Mouse (Mus musculus): ENCODE results near the gene Papln. TPM values are rescaled to one million over a fixed set of nuclear protein-coding genes. Genes with fewer than 3 reads are reported as not detected.

Gene Papln
- polyA plus RNA-seq, 1 experiment from 2014 or later = 2.1 TPM

DNA sequence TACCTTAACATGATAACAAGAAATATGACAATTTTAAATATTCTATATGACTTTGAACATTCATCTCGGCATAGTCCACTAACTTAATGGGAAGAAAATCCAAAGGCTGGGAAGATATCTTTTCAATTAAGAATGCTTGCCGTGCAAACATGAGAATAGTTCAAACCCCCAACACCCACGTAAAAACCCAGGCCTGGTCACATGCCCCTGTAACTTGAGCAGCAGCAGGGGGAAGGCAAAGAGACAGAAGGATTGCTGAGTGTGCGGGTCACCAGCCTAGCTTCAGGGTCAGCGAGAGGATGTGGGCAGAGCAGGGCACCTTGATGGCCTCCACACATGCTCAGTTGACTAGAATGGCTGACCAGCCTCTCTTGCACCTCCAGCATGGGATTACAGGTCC is 21.7 kb upstream of the Papln start:
- no peak overlapping the region for H3K9ac ChIP-seq (ENCODE audit: low read length)
- H3K27me3 ChIP-seq (ENCODE audit: control insufficient read depth, insufficient read depth, low read length) = no peaks in the 10 kb centered on the region
- no peaks in the 10 kb centered on the region for H3K9me3 ChIP-seq (ENCODE audit: control insufficient read depth, low read length)
- no peak overlapping the region for H3K4me3 ChIP-seq (ENCODE audit: low read depth, low read length)
- TF ChIP-seq CTCF (IDR thresholded peaks at IDR 0.05; ENCODE audit: low read depth) (no peak), EP300 (optimal IDR thresholded peaks at IDR 0.05) (no peak)
- no peak for DNase-seq (ENCODE audit: low spot score)
- no peaks in the 10 kb centered on the region for H3K4me1 ChIP-seq (replicated peaks; ENCODE audit: control insufficient read depth, insufficient read depth)
- no peak overlapping the region for H3K27ac ChIP-seq (replicated peaks)
- H3K4me2 ChIP-seq (replicated peaks; ENCODE audit: low read depth) = no peak overlapping the region
- 56% methylated on average over 5 of the region's 5 CpGs for WGBS
- no peaks in the 10 kb centered on the region for H3K36me3 ChIP-seq (ENCODE audit: control insufficient read depth, insufficient read depth, low read length)
- ATAC-seq (ENCODE audit: low FRiP score, low TSS enrichment) = no peak

DNA sequence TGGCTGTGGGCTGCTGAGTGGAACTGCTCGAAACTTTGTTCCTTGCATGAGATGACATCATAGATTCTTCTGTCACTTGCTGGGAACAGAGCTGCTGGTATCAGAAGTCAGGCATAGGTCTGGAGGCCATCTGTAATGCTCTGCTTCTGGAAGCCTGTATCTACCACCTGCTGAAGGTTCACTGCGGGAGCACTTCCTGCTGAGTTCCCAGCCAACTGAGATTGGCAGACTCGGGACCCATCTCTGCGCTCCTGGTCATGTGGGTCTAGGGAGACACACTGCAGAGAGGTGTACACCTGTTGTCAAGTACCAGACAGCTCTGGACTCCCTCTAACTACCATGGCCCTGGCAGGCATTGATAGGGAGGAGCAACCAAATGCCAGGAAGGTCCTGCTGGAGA is 20.6 kb upstream of the Papln start:
- H3K4me1 ChIP-seq (replicated peaks; ENCODE audit: control insufficient read depth, insufficient read depth) = no peaks in the 10 kb centered on the region
- ATAC-seq (ENCODE audit: low FRiP score, low TSS enrichment) (no peak), DNase-seq (ENCODE audit: low spot score) (no peak)
- 71% methylated on average over 4 of the region's 4 CpGs for WGBS
- no peak overlapping the region for H3K4me2 ChIP-seq (replicated peaks; ENCODE audit: low read depth)
- H3K9me3 ChIP-seq (ENCODE audit: control insufficient read depth, low read length) = no peaks in the 10 kb centered on the region
- no peaks in the 10 kb centered on the region for H3K36me3 ChIP-seq (ENCODE audit: control insufficient read depth, insufficient read depth, low read length)
- H3K4me3 ChIP-seq (ENCODE audit: low read depth, low read length) = no peak overlapping the region
- no peaks in the 10 kb centered on the region for H3K27me3 ChIP-seq (ENCODE audit: control insufficient read depth, insufficient read depth, low read length)
- no peak overlapping the region for H3K9ac ChIP-seq (ENCODE audit: low read length)
- TF ChIP-seq EP300 (optimal IDR thresholded peaks at IDR 0.05) (no peak), CTCF (IDR thresholded peaks at IDR 0.05; ENCODE audit: low read depth) (no peak)
- no peak overlapping the region for H3K27ac ChIP-seq (replicated peaks)

DNA sequence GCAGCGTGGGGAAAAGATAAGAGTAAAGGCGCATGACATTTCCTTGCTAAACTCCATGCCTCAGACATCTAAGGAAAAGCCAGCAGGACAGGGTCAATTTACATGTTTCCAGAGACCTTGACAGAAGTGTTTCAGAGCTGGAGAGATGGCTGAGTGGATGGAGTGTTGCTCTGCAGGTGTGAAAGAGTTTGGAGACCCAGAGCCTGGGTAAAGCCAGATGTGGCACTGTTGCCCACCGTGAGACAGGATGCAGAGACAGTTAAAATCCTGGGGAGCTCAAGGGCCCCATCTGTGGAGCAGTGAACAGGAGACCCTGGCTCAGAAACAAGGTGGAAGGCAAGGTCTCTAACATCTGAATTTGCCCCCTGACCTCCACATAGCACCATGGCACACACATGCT is 19.7 kb upstream of the Papln start:
- Histone ChIP-seq H3K27me3 (ENCODE audit: control insufficient read depth, insufficient read depth, low read length) (no peaks in the 10 kb centered on the region), H3K9ac (ENCODE audit: low read length) (no peak overlapping the region), H3K4me3 (ENCODE audit: low read depth, low read length) (no peak overlapping the region), H3K9me3 (ENCODE audit: control insufficient read depth, low read length) (no peaks in the 10 kb centered on the region), H3K4me2 (replicated peaks; ENCODE audit: low read depth) (no peak overlapping the region), H3K36me3 (ENCODE audit: control insufficient read depth, insufficient read depth, low read length) (no peaks in the 10 kb centered on the region), H3K4me1 (replicated peaks; ENCODE audit: control insufficient read depth, insufficient read depth) (no peaks in the 10 kb centered on the region), H3K27ac (replicated peaks) (no peak overlapping the region)
- DNase-seq (ENCODE audit: low spot score) (no peak), ATAC-seq (ENCODE audit: low FRiP score, low TSS enrichment) (no peak)
- no peak for TF ChIP-seq CTCF (IDR thresholded peaks at IDR 0.05; ENCODE audit: low read depth)
- TF ChIP-seq EP300 (optimal IDR thresholded peaks at IDR 0.05) = no peak
- WGBS = 79% methylated on average over 3 of the region's 3 CpGs

DNA sequence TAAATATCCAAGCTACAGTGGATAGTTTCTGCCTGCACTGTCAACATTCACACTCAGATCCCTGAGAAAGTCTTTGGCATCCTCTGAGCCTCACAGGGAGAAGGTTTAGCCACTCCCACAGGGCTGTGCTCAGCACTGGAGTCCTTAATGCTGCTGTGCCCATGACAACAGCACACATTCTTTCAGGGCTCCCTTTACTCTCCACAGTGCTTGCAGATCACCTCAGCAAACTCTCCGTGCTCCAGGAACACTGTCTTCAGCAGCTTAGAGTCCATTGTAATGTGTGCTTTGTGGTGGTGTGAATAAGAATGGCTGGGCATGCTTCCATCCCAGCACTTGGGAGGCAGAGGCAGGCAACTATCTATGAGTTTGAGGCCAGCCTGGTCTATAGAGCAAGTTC is 14.2 kb upstream of the Papln start:
- no peak overlapping the region for H3K9ac ChIP-seq (ENCODE audit: low read length)
- ATAC-seq (ENCODE audit: low FRiP score, low TSS enrichment) (no peak), DNase-seq (ENCODE audit: low spot score) (no peak)
- H3K4me1 ChIP-seq (replicated peaks; ENCODE audit: control insufficient read depth, insufficient read depth) = no peaks in the 10 kb centered on the region
- no peaks in the 10 kb centered on the region for H3K27me3 ChIP-seq (ENCODE audit: control insufficient read depth, insufficient read depth, low read length)
- no peak overlapping the region for H3K27ac ChIP-seq (replicated peaks)
- TF ChIP-seq EP300 (optimal IDR thresholded peaks at IDR 0.05) = no peak
- no peak for TF ChIP-seq CTCF (IDR thresholded peaks at IDR 0.05; ENCODE audit: low read depth)
- no peak overlapping the region for H3K4me2 ChIP-seq (replicated peaks; ENCODE audit: low read depth)
- no peak overlapping the region for H3K4me3 ChIP-seq (ENCODE audit: low read depth, low read length)
- no peaks in the 10 kb centered on the region for H3K36me3 ChIP-seq (ENCODE audit: control insufficient read depth, insufficient read depth, low read length)
- 53% methylated on average over 1 of the region's 1 CpGs for WGBS
- no peaks in the 10 kb centered on the region for H3K9me3 ChIP-seq (ENCODE audit: control insufficient read depth, low read length)

DNA sequence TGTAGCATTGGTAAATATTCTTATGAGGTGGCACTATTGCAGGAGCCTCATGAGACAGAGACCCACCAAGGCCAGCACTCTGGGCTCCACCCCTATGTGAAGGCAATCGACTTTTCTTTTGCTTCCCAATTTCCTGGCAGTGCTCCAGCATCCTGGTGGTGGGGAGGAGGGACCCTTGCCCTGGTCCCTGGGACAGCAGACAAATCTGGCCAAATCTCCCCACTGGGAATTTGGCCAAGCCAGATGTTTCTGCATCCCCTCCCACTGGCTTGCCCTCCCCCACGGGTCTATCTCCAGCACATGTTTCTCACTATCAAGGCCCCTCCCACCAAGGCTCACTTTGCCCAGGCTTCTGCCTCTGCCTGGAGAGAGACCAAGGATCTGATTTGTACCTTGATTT is 10.9 kb upstream of the Papln start:
- no peak overlapping the region for H3K4me2 ChIP-seq (replicated peaks; ENCODE audit: low read depth)
- 6% methylated on average over 2 of the region's 2 CpGs for WGBS
- no peaks in the 10 kb centered on the region for H3K27me3 ChIP-seq (ENCODE audit: control insufficient read depth, insufficient read depth, low read length)
- TF ChIP-seq EP300 (optimal IDR thresholded peaks at IDR 0.05) = no peak
- no peak for TF ChIP-seq CTCF (IDR thresholded peaks at IDR 0.05; ENCODE audit: low read depth)
- ATAC-seq (ENCODE audit: low FRiP score, low TSS enrichment) (0 out of 2 replicates have a peak, but pooled peaks have one; percentile 21), DNase-seq (ENCODE audit: low spot score) (no peak)
- no peak overlapping the region for H3K27ac ChIP-seq (replicated peaks)
- H3K4me3 ChIP-seq (ENCODE audit: low read depth, low read length) = no peak overlapping the region
- no peaks in the 10 kb centered on the region for H3K36me3 ChIP-seq (ENCODE audit: control insufficient read depth, insufficient read depth, low read length)
- no peak overlapping the region for H3K9ac ChIP-seq (ENCODE audit: low read length)
- no peaks in the 10 kb centered on the region for H3K4me1 ChIP-seq (replicated peaks; ENCODE audit: control insufficient read depth, insufficient read depth)
- no peaks in the 10 kb centered on the region for H3K9me3 ChIP-seq (ENCODE audit: control insufficient read depth, low read length)

DNA sequence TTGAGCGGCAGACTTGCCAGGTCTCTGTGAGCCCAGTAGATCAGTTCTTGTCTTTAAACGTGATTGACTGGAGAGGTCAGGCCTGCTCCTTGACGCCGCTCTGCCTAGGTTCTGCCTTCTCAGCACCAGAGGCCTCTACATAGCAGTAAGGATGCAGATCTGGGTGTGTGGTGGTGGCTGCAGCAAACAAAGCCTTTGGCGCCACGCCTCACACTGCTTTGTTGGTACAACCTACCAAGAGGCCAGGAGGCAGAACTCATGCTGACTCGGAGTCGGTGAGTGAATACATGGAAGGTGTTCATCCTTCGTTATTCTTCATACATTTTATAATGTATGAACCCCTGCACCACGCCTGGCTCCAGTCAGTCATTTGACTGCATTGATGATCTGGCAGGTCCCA is 4.7 kb upstream of the Papln start:
- 0 out of 2 replicates have a peak, but pooled peaks have one; percentile 42 for ATAC-seq (ENCODE audit: low FRiP score, low TSS enrichment)

More for the DNA sequence above, 4.7 kb upstream of the Papln start:
- Histone ChIP-seq H3K27me3 (ENCODE audit: control insufficient read depth, insufficient read depth, low read length) (no peaks in the 10 kb centered on the region), H3K27ac (replicated peaks) (no peak overlapping the region), H3K9ac (ENCODE audit: low read length) (no peak overlapping the region), H3K4me2 (replicated peaks; ENCODE audit: low read depth) (no peak overlapping the region), H3K9me3 (ENCODE audit: control insufficient read depth, low read length) (no peaks in the 10 kb centered on the region), H3K36me3 (ENCODE audit: control insufficient read depth, insufficient read depth, low read length) (no peaks in the 10 kb centered on the region), H3K4me1 (replicated peaks; ENCODE audit: control insufficient read depth, insufficient read depth) (peaks cover 3% of the 10 kb centered on the region; the same call in 1 of the 2 replicates), H3K4me3 (ENCODE audit: low read depth, low read length) (no peak overlapping the region)
- peak; percentile 61 for DNase-seq (ENCODE audit: low spot score)
- no peak for TF ChIP-seq CTCF (IDR thresholded peaks at IDR 0.05; ENCODE audit: low read depth)
- no peak for TF ChIP-seq EP300 (optimal IDR thresholded peaks at IDR 0.05)
- whole genome bisulfite sequencing = 56% methylated on average over 10 of the region's 10 CpGs

Data from stomach, postnatal 0 days (tissue).